Mouse (Mus musculus) ES-E14 (cell line): ENCODE measurements at regions not wholly inside any gene's neighbourhood (a gene's known extent, or its start where the extent isn't known, plus 50 kb on each side); places are given as distances from the start of the nearest gene placed in this dataset.

Experiments used
- DNase-seq: peaks from one replicate; pipeline ENCODE4 v3.0.0-alpha.2; 2013; ENCODE audit warnings: low read depth, low spot score
- H3K27ac ChIP-seq: 2 replicates; pipeline ENCODE4 v1.5.1; 2012; ENCODE audit warnings: low read depth, mild to moderate bottlenecking, low read length, moderate library complexity, mixed read lengths; ENCODE audit not compliant: poor library complexity, insufficient read depth, severe bottlenecking
- H3K36me3 ChIP-seq: 2 replicates; pipeline ENCODE4 v1.6.1; 2012; ENCODE audit warnings: mild to moderate bottlenecking, low read length, moderate library complexity, mixed read lengths; ENCODE audit not compliant: control insufficient read depth, poor library complexity, insufficient read depth, severe bottlenecking
- H3K4me1 ChIP-seq, 2 experiments: fragments of 150-350 bp in 1 of 2; sonication (generic) in 1 of 2; 2 replicates each; pipeline ENCODE4 v1.6.1; 2012; ENCODE audit warnings: low read length in 2 of 2, mild to moderate bottlenecking in 1 of 2, mixed read lengths in 1 of 2; ENCODE audit not compliant: control insufficient read depth in 2 of 2, insufficient read depth in 2 of 2, poor library complexity in 1 of 2
- H3K4me3 ChIP-seq, 2 experiments: fragments of 150-350 bp in 1 of 2; sonication (generic) in 1 of 2; 2 replicates each; pipeline ENCODE4 v1.5.1; 2012; ENCODE audit warnings: low read length in 2 of 2, low read depth in 1 of 2, mild to moderate bottlenecking in 1 of 2, mixed read lengths in 1 of 2; ENCODE audit not compliant: insufficient read depth in 1 of 2, poor library complexity in 1 of 2, severe bottlenecking in 1 of 2
- H3K9ac ChIP-seq: 2 replicates; pipeline ENCODE4 v1.6.1; 2012; ENCODE audit warnings: low read depth, mild to moderate bottlenecking, low read length, mixed read lengths; ENCODE audit not compliant: poor library complexity, insufficient read depth, severe bottlenecking
- H3K9me3 ChIP-seq: fragments of 150-350 bp; sonication (generic); 2 replicates; pipeline ENCODE4 v1.6.1; 2012; ENCODE audit warnings: low read depth, mild to moderate bottlenecking, low read length; ENCODE audit not compliant: control insufficient read depth, insufficient read depth
- CHD2 ChIP-seq: IDR thresholded peaks from 2 replicates; pipeline ENCODE4 v1.6.1; 2014; ENCODE audit warnings: mild to moderate bottlenecking, low read depth, low read length, inconsistent platforms
- HCFC1 ChIP-seq: IDR thresholded peaks from 2 replicates; pipeline ENCODE4 v1.6.1; 2012; ENCODE audit warnings: low read length, inconsistent platforms, borderline replicate concordance; ENCODE audit not compliant: insufficient read depth
- MAFK ChIP-seq: IDR thresholded peaks from 2 replicates; pipeline ENCODE4 v1.6.1; 2014; ENCODE audit warnings: mild to moderate bottlenecking, low read depth, low read length, inconsistent platforms; ENCODE audit not compliant: insufficient read depth
- ZC3H11A ChIP-seq: IDR thresholded peaks from 2 replicates; pipeline ENCODE4 v1.6.1; 2012; ENCODE audit warnings: low read depth, mild to moderate bottlenecking, inconsistent platforms, low read length, borderline replicate concordance
- ZNF384 ChIP-seq: IDR thresholded peaks from 2 replicates; pipeline ENCODE4 v1.6.1; 2012; ENCODE audit warnings: low read depth, low read length, inconsistent platforms
- in situ Hi-C, 2 experiments: fragments of 600-800 bp; cut with MboI; formaldehyde crosslinking; loops; one replicate each; pipeline ENCODE4 v1.15.1; 2025; ENCODE audit warnings: low sequenced_read_pairs in 2 of 2, inconsistent platforms in 1 of 2; ENCODE audit not compliant: unreplicated experiment in 2 of 2

- no peak overlapping the region for H3K27ac ChIP-seq
- no peak overlapping the region for H3K4me3 ChIP-seq
- in situ Hi-C loops = no loop called here
- no peaks in the 10 kb centered on the region for H3K4me1 ChIP-seq
- H3K36me3 ChIP-seq = no peaks in the 10 kb centered on the region
- H3K9me3 ChIP-seq = 0 out of 2 replicates have a peak, but pooled peaks cover 2% of the 10 kb centered on the region
- H3K9ac ChIP-seq = no peak overlapping the region
- TF ChIP-seq ZNF384 (no peak), HCFC1 (no peak), MAFK (no peak), ZC3H11A (no peak), CHD2 (no peak)
- no peak for DNase-seq
Observed at GRCm38 (mm10) chr5:126964577-126964976, 277.0 kb upstream of the Tmem132c start.

- H3K4me3 ChIP-seq = no peak overlapping the region
- in situ Hi-C loops = no loop called here
- no peak overlapping the region for H3K27ac ChIP-seq
- 0 out of 2 replicates have a peak, but pooled peaks cover 2% of the 10 kb centered on the region for H3K9me3 ChIP-seq
- H3K4me1 ChIP-seq = no peaks in the 10 kb centered on the region
- no peak for DNase-seq
- no peak overlapping the region for H3K9ac ChIP-seq
- H3K36me3 ChIP-seq = no peaks in the 10 kb centered on the region
- TF ChIP-seq HCFC1 (no peak), ZNF384 (no peak), ZC3H11A (no peak), CHD2 (no peak), MAFK (no peak)
Observed at GRCm38 (mm10) chr5:126967076-126967475, 274.5 kb upstream of the Tmem132c start.

- Histone ChIP-seq H3K36me3 (no peaks in the 10 kb centered on the region), H3K27ac (no peak overlapping the region), H3K9ac (no peak overlapping the region), H3K4me3 (no peak overlapping the region), H3K4me1 (no peaks in the 10 kb centered on the region), H3K9me3 (0 out of 2 replicates have a peak, but pooled peaks cover 2% of the 10 kb centered on the region)
- TF ChIP-seq MAFK = no peak
- TF ChIP-seq HCFC1 = no peak
- no peak for TF ChIP-seq ZC3H11A
- DNase-seq = no peak
- in situ Hi-C loops = no loop called here
Observed at GRCm38 (mm10) chr5:126969373-126969772, 272.2 kb upstream of the Tmem132c start.

GRCm38 (mm10) chr5:126971284-126971683 lies 270.3 kb upstream of the Tmem132c start:
- Histone ChIP-seq H3K9me3 (no peaks in the 10 kb centered on the region), H3K4me1 (no peaks in the 10 kb centered on the region), H3K9ac (no peak overlapping the region), H3K4me3 (no peak overlapping the region), H3K36me3 (no peaks in the 10 kb centered on the region), H3K27ac (no peak overlapping the region)
- no peak for DNase-seq
- in situ Hi-C loops = no loop called here
- no peak for TF ChIP-seq CHD2
- TF ChIP-seq MAFK = no peak
- TF ChIP-seq ZNF384 = no peak
- no peak for TF ChIP-seq ZC3H11A
- no peak for TF ChIP-seq HCFC1

GRCm38 (mm10) chr5:126971981-126972380 lies 269.6 kb upstream of the Tmem132c start:
- Histone ChIP-seq H3K9me3 (no peaks in the 10 kb centered on the region), H3K4me1 (no peaks in the 10 kb centered on the region), H3K4me3 (no peak overlapping the region), H3K27ac (no peak overlapping the region), H3K36me3 (no peaks in the 10 kb centered on the region), H3K9ac (no peak overlapping the region)
- in situ Hi-C loops = no loop called here
- no peak for DNase-seq
- TF ChIP-seq HCFC1 (no peak), MAFK (no peak), ZNF384 (no peak), CHD2 (no peak), ZC3H11A (no peak)
